Mouse (Mus musculus) MEL (cell line): ENCODE data around the gene Ddx46.
A peak's percentile ranks its signal among the peaks of the same experiment; 100 is the strongest.

Experiments used
- CTCF ChIP-seq, 3 experiments: IDR thresholded peaks in 2 of 3; conservative IDR thresholded peaks in 1 of 3; 2 replicates each; pipeline ENCODE4 v1.5.1; 2011 to 2012; ENCODE audit warnings: low read length in 3 of 3, low read depth in 2 of 3, mild to moderate bottlenecking in 2 of 3, improper control_type of control experiment in 1 of 3, inconsistent platforms in 1 of 3, mixed read lengths in 1 of 3, moderate library complexity in 1 of 3; ENCODE audit not compliant: control insufficient read depth in 1 of 3, insufficient read depth in 1 of 3, poor library complexity in 1 of 3, severe bottlenecking in 1 of 3
- E2F4 ChIP-seq: IDR thresholded peaks from 2 replicates; pipeline ENCODE4 v1.6.1; 2011; ENCODE audit warnings: low read depth, low read length, improper control_type of control experiment, borderline replicate concordance
- EP300 ChIP-seq, 2 experiments: IDR thresholded peaks; 2 replicates each; pipeline ENCODE4 v1.6.1; 2011; ENCODE audit warnings: improper control_type of control experiment in 2 of 2, low read length in 2 of 2, low read depth in 1 of 2, mild to moderate bottlenecking in 1 of 2
- ETS1 ChIP-seq: IDR thresholded peaks from 2 replicates; pipeline ENCODE4 v1.6.1; 2012; ENCODE audit warnings: low read depth, mild to moderate bottlenecking, inconsistent platforms, low read length, improper control_type of control experiment, moderate library complexity
- GATA1 ChIP-seq: IDR thresholded peaks from 2 replicates; pipeline ENCODE4 v1.6.1; 2011; ENCODE audit warnings: low read depth, low read length, improper control_type of control experiment
- MAX ChIP-seq: IDR thresholded peaks from 2 replicates; pipeline ENCODE4 v1.6.1; 2011; ENCODE audit warnings: low read length, improper control_type of control experiment
- MEF2A ChIP-seq: IDR thresholded peaks from 2 replicates; pipeline ENCODE4 v1.6.1; 2014; ENCODE audit warnings: low read depth, mild to moderate bottlenecking, inconsistent platforms, low read length, improper control_type of control experiment; ENCODE audit not compliant: poor library complexity, insufficient replicate concordance, severe bottlenecking; ENCODE audit errors: extremely low read depth
- MXI1 ChIP-seq: IDR thresholded peaks from 2 replicates; pipeline ENCODE4 v1.6.1; 2011; ENCODE audit warnings: mild to moderate bottlenecking, low read depth, low read length, improper control_type of control experiment
- POLR2A ChIP-seq, 2 experiments: IDR thresholded peaks; 2 replicates each; pipeline ENCODE4 v1.6.1; 2011 to 2012; ENCODE audit warnings: low read length in 2 of 2, mild to moderate bottlenecking in 2 of 2, control low read depth in 1 of 2, improper control_type of control experiment in 1 of 2, low read depth in 1 of 2, moderate library complexity in 1 of 2; ENCODE audit not compliant: control insufficient read depth in 1 of 2, insufficient read depth in 1 of 2, poor library complexity in 1 of 2
- SMC3 ChIP-seq: IDR thresholded peaks from 2 replicates; pipeline ENCODE4 v1.6.1; 2011; ENCODE audit warnings: low read depth, low read length, improper control_type of control experiment
- TBP ChIP-seq: IDR thresholded peaks from 2 replicates; pipeline ENCODE4 v1.8.0; 2011; ENCODE audit warnings: low read depth, low read length, improper control_type of control experiment
- TCF12 ChIP-seq: IDR thresholded peaks from 2 replicates; pipeline ENCODE4 v1.6.1; 2014; ENCODE audit warnings: low read depth, mild to moderate bottlenecking, inconsistent platforms, low read length, improper control_type of control experiment, moderate library complexity
- ZNF384 ChIP-seq: IDR thresholded peaks from 2 replicates; pipeline ENCODE4 v1.6.1; 2012; ENCODE audit warnings: low read depth, mild to moderate bottlenecking, inconsistent platforms, low read length, improper control_type of control experiment

GRCm38 (mm10) chr13:55692535-55693242 is 57.9 kb downstream of the Ddx46 start, which contains the start of gene B230219D22Rik:
- TF ChIP-seq CTCF (IDR thresholded peaks at IDR 0.05 in 2 of 3, conservative IDR thresholded peaks at IDR 0.05 in 1 of 3; ENCODE audit: control insufficient read depth in 1 of 3, insufficient read depth in 1 of 3, low read depth in 2 of 3, low read length in 3 of 3, poor library complexity in 1 of 3, severe bottlenecking in 1 of 3) (peak in 1 of 3 experiments; percentile 17; a peak in 1 of 6 replicates), ETS1 (no peak), TCF12 (peak; percentile 82), EP300 (IDR thresholded peaks at IDR 0.05; ENCODE audit: low read depth in 1 of 2, low read length in 2 of 2) (no peak), POLR2A (IDR thresholded peaks at IDR 0.05; ENCODE audit: control insufficient read depth in 1 of 2, insufficient read depth in 1 of 2, low read depth in 1 of 2, low read length in 2 of 2, poor library complexity in 1 of 2) (peak; percentile 90 to 99), GATA1 (no peak), SMC3 (no peak), MXI1 (no peak), MAX (no peak; the same call in 1 of the 2 replicates), ZNF384 (no peak), TBP (peak; percentile 86), E2F4 (peak; percentile 96), MEF2A (no peak)
